Mouse (Mus musculus): Measurements from ENCODE around the gene Mef2a. TPM values are rescaled to one million over a fixed set of nuclear protein-coding genes. Genes with fewer than 3 reads are reported as not detected.

Gene Mef2a
- polyA plus RNA-seq, 1 experiment from 2014 or later, result 53.6 TPM

DNA sequence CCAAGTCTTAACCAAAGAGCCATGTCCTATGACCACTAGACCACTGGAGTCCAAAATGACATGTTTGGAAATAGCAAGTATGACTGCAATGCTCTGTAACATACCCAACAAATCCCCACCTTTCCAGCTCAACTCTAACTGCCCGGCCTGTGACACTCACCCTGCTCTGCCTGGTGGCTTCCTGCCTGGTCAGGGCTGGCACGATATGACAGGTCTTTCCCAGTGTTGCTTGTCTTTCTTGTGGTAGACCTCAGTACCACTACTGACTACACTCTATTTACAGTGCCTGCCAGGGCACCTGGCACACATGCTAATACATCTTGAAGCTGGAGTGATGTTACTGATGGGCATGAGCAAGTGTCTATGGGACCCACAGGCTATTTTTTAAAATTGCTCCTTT lies 134.9 kb downstream of the Mef2a start:
- no peak overlapping the region for H3K27ac ChIP-seq
- no peak overlapping the region for H3K4me3 ChIP-seq
- H3K4me2 ChIP-seq, result no peak overlapping the region
- H3K27me3 ChIP-seq, result no peaks in the 10 kb centered on the region
- 0 out of 2 replicates have a peak, but pooled peaks cover 2% of the 10 kb centered on the region for H3K4me1 ChIP-seq
- H3K36me3 ChIP-seq, result peaks cover 40% of the 10 kb centered on the region
- no peak for ATAC-seq (ENCODE audit: insufficient number of reproducible peaks, low FRiP score, low TSS enrichment, low read depth)
- H3K9ac ChIP-seq, result no peak overlapping the region
- 85% methylated on average over 2 of the region's 2 CpGs for WGBS
- H3K9me3 ChIP-seq, result no peaks in the 10 kb centered on the region

DNA sequence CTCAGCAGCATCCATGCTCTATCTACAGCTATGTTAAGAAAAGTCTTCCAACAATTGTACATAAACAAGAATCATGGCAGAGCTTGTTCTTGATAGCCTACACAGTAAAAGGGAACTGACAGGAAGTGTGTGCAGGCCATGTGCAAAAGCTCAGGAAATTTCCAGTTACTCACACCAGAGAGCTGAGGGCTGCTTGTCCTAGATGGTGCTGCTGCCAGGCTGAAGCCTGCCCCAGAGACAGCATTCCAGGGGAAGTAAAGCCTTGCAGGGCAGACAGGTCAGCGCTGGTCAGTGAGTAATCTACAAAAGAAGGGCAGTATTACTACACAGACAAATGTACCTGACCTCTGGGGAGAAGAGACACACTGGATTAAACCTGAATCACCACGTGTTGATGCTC lies 136.3 kb downstream of the Mef2a start:
- Histone ChIP-seq H3K36me3 (peaks cover 48% of the 10 kb centered on the region), H3K4me3 (no peak overlapping the region), H3K9ac (no peak overlapping the region), H3K27me3 (no peaks in the 10 kb centered on the region), H3K27ac (no peak overlapping the region), H3K9me3 (no peaks in the 10 kb centered on the region), H3K4me1 (0 out of 2 replicates have a peak, but pooled peaks cover 2% of the 10 kb centered on the region), H3K4me2 (no peak overlapping the region)
- 88% methylated on average over 2 of the region's 2 CpGs for WGBS
- no peak for ATAC-seq (ENCODE audit: insufficient number of reproducible peaks, low FRiP score, low TSS enrichment, low read depth)

DNA sequence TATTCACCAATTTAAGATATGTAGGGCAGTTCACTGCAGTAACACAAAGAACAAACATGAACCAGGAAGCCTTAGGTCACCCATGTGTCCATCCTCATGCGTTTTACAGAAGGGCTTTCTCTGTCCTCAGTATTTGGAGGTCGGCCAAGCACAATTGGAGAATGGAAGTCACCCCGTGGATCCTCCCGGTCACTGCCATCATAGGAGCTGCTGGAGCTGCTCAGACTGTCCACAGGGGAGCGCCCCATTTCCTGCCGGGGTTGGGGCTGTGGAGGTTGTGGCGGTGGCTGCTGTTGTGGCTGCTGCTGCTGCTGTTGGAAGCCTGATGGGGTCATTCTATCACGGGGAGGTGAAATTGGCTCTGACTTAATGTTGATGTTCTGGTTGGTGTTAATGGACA lies 137.9 kb downstream of the Mef2a start:
- peaks cover 48% of the 10 kb centered on the region for H3K36me3 ChIP-seq
- no peak overlapping the region for H3K9ac ChIP-seq
- WGBS, result 79% methylated on average over 8 of the region's 8 CpGs
- no peak overlapping the region for H3K4me3 ChIP-seq
- H3K27ac ChIP-seq, result no peak overlapping the region
- ATAC-seq (ENCODE audit: insufficient number of reproducible peaks, low FRiP score, low TSS enrichment, low read depth), result no peak
- no peaks in the 10 kb centered on the region for H3K27me3 ChIP-seq
- peaks cover 11% of the 10 kb centered on the region; the same call in 1 of the 2 replicates for H3K4me1 ChIP-seq
- H3K9me3 ChIP-seq, result no peaks in the 10 kb centered on the region
- no peak overlapping the region for H3K4me2 ChIP-seq

DNA sequence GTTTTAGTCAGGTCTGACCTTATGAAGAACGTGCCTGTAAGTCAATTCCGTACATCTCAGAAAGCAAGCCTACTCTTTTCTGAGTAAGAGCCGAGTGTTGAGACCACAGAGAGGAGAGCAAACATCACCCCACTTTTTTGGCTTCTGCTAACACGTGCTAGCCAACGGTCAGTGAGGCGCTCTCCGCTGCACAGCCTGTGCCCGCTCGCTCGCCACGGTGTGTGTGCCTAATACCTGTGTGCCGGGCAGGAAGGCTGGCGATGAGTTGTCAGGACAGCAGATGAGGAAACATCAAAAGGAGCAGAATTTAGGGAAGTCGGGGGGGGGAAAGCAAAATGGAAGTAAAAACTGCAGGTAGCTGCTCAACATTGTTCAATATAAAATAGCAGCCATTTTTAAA lies 140.2 kb downstream of the Mef2a start:
- no peak for ATAC-seq (ENCODE audit: insufficient number of reproducible peaks, low FRiP score, low TSS enrichment, low read depth)
- Histone ChIP-seq H3K27me3 (no peaks in the 10 kb centered on the region), H3K9ac (no peak overlapping the region), H3K36me3 (peaks cover 40% of the 10 kb centered on the region), H3K4me3 (no peak overlapping the region), H3K27ac (no peak overlapping the region), H3K9me3 (no peaks in the 10 kb centered on the region), H3K4me2 (no peak overlapping the region), H3K4me1 (peaks cover 17% of the 10 kb centered on the region)
- 92% methylated on average over 14 of the region's 14 CpGs for WGBS

DNA sequence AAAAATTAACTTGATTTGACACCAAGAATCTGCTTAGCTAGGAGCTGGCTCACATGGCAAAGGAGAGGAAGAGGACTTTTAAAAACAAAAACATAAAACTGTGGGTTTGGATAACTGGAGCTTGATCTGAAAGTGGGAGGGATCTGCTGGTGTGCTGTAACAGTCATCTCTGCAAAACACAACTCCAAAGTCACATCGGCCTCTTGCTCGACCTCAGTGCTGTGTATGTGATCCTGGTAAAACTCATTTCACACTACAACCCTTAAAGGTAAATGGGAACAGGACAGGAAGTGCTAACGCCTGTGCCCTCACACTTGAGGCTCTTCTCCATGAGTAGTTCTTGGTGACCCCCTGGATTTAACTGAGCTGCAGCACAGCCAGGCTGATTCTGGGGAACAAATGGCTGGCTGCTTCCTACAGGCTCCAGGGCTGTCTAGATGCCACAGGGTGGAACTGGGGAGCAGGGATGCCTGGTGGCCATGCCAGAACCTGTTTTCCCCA lies 142.0 kb downstream of the Mef2a start:
- Histone ChIP-seq H3K9ac (no peak overlapping the region), H3K27ac (peak overlapping the region; percentile 33; the same call in 1 of the 2 replicates), H3K4me3 (no peak overlapping the region), H3K36me3 (peaks cover 46% of the 10 kb centered on the region), H3K9me3 (no peaks in the 10 kb centered on the region), H3K4me2 (no peak overlapping the region), H3K4me1 (peaks cover 20% of the 10 kb centered on the region), H3K27me3 (no peaks in the 10 kb centered on the region)
- no peak for ATAC-seq (ENCODE audit: insufficient number of reproducible peaks, low FRiP score, low TSS enrichment, low read depth)
- WGBS, result 74% methylated on average over 3 of the region's 3 CpGs

DNA sequence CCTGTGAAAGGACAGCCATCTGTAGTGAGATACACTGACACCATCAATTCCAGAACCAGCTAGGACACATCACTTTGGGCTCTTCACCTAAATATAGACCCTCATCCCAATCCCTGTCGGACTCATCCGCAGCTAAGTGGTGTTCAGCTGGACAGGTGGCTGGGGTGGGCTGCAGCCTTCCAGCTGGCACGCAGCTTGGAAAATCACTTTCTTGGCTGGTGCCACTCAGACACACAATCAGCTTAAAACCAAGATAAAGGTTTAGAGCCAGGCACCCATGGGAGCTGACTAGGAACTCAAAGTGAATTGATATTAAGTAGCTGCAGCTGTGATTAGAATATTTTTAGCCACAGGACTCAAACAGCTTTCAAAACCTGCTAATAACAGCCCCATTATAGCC lies 142.4 kb downstream of the Mef2a start:
- peaks cover 20% of the 10 kb centered on the region for H3K4me1 ChIP-seq
- no peaks in the 10 kb centered on the region for H3K27me3 ChIP-seq
- no peak for ATAC-seq (ENCODE audit: insufficient number of reproducible peaks, low FRiP score, low TSS enrichment, low read depth)
- peaks cover 46% of the 10 kb centered on the region for H3K36me3 ChIP-seq
- H3K27ac ChIP-seq, result 0 out of 2 replicates have a peak overlapping the region, but pooled peaks have one; percentile 17
- 79% methylated on average over 3 of the region's 3 CpGs for WGBS
- H3K9ac ChIP-seq, result no peak overlapping the region
- no peak overlapping the region for H3K4me3 ChIP-seq
- no peaks in the 10 kb centered on the region for H3K9me3 ChIP-seq
- H3K4me2 ChIP-seq, result no peak overlapping the region

DNA sequence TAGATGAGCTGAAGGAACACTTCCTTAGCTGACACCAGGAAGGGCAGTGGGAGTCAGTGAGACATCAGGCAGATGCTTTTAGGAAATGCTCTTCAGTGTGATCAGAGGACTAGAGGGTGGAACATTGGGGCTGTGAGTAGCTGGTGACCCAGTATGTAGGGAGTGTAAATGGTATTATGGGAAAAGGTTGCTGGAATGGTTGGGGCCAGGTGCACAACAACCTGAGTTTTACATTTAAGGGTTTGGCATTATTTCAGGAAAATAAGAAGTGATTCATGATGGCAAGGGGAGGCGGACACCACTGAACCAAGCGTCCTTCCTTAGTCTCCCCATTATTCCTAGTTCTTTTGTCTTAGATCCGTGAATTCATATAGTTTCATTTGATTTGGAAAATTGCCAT lies 143.0 kb downstream of the Mef2a start:
- Histone ChIP-seq H3K9me3 (no peaks in the 10 kb centered on the region), H3K4me2 (no peak overlapping the region), H3K4me1 (peaks cover 20% of the 10 kb centered on the region), H3K4me3 (no peak overlapping the region), H3K27ac (no peak overlapping the region), H3K27me3 (no peaks in the 10 kb centered on the region), H3K9ac (no peak overlapping the region), H3K36me3 (peaks cover 42% of the 10 kb centered on the region)
- ATAC-seq (ENCODE audit: insufficient number of reproducible peaks, low FRiP score, low TSS enrichment, low read depth), result no peak
- WGBS, result 76% methylated on average over 3 of the region's 3 CpGs

DNA sequence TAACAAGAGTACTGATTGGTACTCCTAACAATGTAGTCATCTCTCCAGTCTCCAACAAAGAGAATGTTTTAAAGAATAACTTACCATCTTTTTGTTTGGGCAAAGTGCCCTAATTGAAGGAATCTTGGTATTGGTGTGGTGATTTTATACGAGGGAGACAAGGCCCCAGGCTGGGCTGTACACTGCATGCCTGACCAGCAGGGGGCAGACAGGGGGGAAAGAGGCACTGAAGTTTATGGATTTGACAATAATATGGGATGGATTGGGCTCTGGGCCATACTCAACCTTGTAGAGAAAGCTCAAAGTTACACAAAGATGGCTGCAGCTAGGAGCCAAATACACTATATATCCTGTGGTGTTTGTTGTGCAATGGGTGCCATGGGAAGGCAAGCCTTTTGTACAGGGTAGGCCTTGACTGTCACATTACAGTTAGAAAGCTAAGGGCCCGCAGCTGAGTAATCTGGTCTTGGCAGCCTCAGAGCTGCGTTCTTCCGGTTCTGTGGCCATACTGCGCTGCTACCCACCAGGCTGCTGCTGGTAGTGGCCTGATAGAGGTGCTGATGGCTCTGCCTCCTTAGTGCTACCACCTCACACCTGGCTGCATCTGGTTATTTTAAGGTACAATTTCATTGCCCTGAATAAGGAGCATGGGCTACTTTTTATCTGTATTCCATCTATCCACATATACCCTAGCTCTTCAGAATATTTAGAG lies 143.6 kb downstream of the Mef2a start:
- 0 out of 2 replicates have a peak, but pooled peaks have one; percentile 15 for ATAC-seq (ENCODE audit: insufficient number of reproducible peaks, low FRiP score, low TSS enrichment, low read depth)
- Histone ChIP-seq H3K27me3 (no peaks in the 10 kb centered on the region), H3K36me3 (peaks cover 35% of the 10 kb centered on the region), H3K9ac (no peak overlapping the region), H3K4me1 (peaks cover 20% of the 10 kb centered on the region), H3K4me3 (no peak overlapping the region), H3K4me2 (no peak overlapping the region), H3K9me3 (no peaks in the 10 kb centered on the region), H3K27ac (peak overlapping the region; percentile 33; the same call in 1 of the 2 replicates)
- 73% methylated on average over 5 of the region's 5 CpGs for WGBS

DNA sequence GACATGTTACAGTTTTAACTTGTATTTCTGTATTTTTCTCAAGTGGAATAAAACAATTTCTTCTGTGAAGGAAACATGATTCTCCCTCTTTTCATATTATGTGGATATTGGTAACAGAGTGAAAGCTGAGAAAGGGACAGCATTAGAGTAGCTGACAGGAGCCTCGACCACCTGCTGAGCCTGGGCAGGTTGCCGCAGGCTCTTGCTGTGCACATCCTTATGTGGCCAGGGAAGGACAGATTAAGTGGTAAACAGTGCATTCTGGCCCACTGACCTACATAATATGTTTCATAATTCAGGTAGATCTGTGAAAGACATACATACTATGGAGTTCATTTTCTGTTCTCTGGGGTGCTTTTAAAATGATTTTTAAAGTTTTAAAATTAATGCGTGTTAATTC lies 144.3 kb downstream of the Mef2a start:
- Histone ChIP-seq H3K36me3 (peaks cover 35% of the 10 kb centered on the region), H3K4me3 (no peak overlapping the region), H3K27me3 (no peaks in the 10 kb centered on the region), H3K9ac (no peak overlapping the region), H3K4me1 (peaks cover 26% of the 10 kb centered on the region), H3K4me2 (no peak overlapping the region), H3K27ac (no peak overlapping the region), H3K9me3 (no peaks in the 10 kb centered on the region)
- no peak for ATAC-seq (ENCODE audit: insufficient number of reproducible peaks, low FRiP score, low TSS enrichment, low read depth)
- WGBS, result 59% methylated on average over 3 of the region's 3 CpGs

DNA sequence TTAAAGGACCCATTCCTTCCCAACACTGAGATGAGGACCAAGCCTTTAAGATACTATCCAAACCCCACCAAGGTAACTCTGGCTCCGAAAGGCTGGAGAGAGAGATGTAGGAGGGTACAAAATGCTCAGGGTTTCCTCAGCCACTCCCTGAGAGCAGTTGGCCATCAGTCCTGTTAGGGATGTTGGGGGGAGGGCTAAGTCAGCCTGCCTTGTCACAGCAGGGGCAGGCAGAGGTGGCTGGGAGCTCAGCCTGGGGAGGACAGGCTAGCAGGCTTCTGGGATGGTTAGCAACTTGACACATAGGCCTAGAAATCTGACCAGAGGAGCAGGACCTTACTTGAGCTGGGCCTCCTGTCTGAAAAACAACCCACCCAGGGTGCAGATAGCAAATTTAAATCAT lies 145.1 kb downstream of the Mef2a start:
- Histone ChIP-seq H3K9ac (no peak overlapping the region), H3K36me3 (peaks cover 30% of the 10 kb centered on the region), H3K4me3 (no peak overlapping the region), H3K4me1 (peaks cover 32% of the 10 kb centered on the region), H3K4me2 (no peak overlapping the region), H3K27me3 (no peaks in the 10 kb centered on the region), H3K27ac (no peak overlapping the region; the same call in 1 of the 2 replicates), H3K9me3 (no peaks in the 10 kb centered on the region)
- ATAC-seq (ENCODE audit: insufficient number of reproducible peaks, low FRiP score, low TSS enrichment, low read depth), result no peak
- 74% methylated on average over 1 of the region's 1 CpGs for WGBS

DNA sequence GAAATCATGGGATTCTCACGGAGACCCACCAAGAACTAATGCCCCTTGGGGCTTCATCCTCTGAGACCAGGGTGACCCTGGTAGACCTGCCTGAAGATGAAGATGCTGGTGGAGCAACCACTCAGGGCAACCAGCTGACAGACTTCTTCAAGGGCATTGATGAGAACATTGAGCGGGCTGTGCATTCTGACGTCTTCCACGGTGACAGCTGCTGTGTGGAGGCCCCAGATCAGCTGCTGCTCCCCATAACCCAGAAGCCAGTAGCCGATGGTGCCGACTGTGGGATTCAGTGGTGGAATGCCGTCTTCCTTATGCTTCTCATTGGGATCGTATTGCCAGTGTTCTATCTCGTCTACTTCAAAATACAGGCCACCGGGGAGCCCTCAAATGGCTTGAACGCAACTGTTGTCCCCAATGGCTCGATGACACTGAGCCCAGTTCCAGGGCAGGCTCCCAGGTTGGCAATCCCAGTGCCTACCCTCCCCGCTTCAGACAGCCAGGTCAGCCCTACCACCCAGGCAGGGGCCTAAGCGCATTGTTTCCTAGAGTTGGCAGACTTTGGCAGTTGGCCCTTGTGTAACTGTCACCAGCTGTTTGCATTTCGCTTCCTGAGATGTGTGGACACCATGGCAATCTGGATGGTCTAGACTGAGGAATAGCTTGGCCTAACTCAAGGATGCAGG lies 146.6 kb downstream of the Mef2a start:
- H3K4me2 ChIP-seq, result no peak overlapping the region
- 86% methylated on average over 15 of the region's 15 CpGs for WGBS
- H3K4me3 ChIP-seq, result no peak overlapping the region
- no peak overlapping the region for H3K9ac ChIP-seq
- peaks cover 38% of the 10 kb centered on the region for H3K4me1 ChIP-seq
- H3K9me3 ChIP-seq, result no peaks in the 10 kb centered on the region
- H3K27ac ChIP-seq, result no peak overlapping the region
- H3K36me3 ChIP-seq, result peaks cover 24% of the 10 kb centered on the region
- ATAC-seq (ENCODE audit: insufficient number of reproducible peaks, low FRiP score, low TSS enrichment, low read depth), result no peak
- no peaks in the 10 kb centered on the region for H3K27me3 ChIP-seq

DNA sequence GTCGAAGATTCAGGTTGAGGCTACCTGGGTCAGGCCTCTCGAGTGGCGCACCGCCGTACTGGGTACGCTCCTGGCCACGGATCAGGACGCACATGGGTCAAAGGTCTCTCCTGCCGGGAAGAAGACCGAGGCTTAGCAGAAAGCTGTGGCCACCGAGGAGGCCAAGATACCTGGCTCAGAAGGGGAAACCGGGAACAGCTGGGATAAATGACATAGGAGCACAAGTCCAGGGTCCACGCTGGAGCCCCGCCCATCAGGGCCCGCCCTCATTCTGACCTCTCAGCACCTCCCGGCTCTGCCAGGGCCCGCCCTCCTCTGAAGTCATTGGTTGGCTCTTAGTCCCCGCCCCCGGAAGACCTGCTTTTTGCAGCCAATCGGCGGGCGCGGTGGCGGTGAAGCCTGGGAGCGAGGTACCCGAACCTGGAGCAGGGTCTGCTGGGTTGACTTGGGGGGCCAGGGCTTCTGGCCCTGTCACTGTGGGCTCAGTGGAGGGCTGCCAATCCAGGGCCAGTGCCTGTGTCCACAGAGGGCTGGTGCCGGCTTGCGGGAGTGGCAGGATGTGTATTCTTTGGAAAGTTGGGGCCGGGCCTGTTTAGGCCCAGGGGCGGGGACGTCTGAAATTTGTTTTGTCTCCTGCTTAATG lies 150.3 kb downstream of the Mef2a start, which contains the start of gene Lysmd4:
Gene Lysmd4, plus strand, starts transcription at position 325 of the 643 bp plus-strand sequence.
- Histone ChIP-seq H3K4me2 (peak within 1 kb of the TSS; percentile 91), H3K36me3 (peaks cover 21% of the 10 kb centered on the region), H3K4me3 (peak within 1 kb of the TSS; percentile 76), H3K9ac (peak within 1 kb of the TSS; percentile 64), H3K4me1 (peaks cover 20% of the 10 kb centered on the region), H3K9me3 (no peaks in the 10 kb centered on the region), H3K27ac (peak within 1 kb of the TSS; percentile 50; the same call in 1 of the 2 replicates), H3K27me3 (no peaks in the 10 kb centered on the region)
- WGBS, result 6% methylated on average over 31 of the region's 31 CpGs
- peak; percentile 91 for ATAC-seq (ENCODE audit: insufficient number of reproducible peaks, low FRiP score, low TSS enrichment, low read depth)
